Mouse (Mus musculus): ENCODE data around the gene Gng12.
"Not testable (repeated sequence)": the region's sequence is repeated elsewhere in the genome, so short reads cannot be mapped to it uniquely, and the experiment has no call there.

The Gng12 gene

GRCm38 (mm10) chr6:66988363-66988762 lies 92.2 kb downstream of the Gng12 start:
- no peak for DNase-seq (ENCODE audit: extremely low read depth, low read depth, low spot score)

GRCm38 (mm10) chr6:66989037-66989436 lies 92.8 kb downstream of the Gng12 start:
- no peak for DNase-seq (ENCODE audit: extremely low read depth, low read depth, low spot score)

GRCm38 (mm10) chr6:66989518-66989917 lies 93.3 kb downstream of the Gng12 start:
- DNase-seq (ENCODE audit: extremely low read depth, low read depth, low spot score) = no peak

- no peak for DNase-seq (ENCODE audit: extremely low read depth, low read depth, low spot score)
Observed at GRCm38 (mm10) chr6:66992232-66992631, 96.0 kb downstream of the Gng12 start.

- peak; percentile 79 for DNase-seq (ENCODE audit: extremely low read depth, low read depth, low spot score)
Observed at GRCm38 (mm10) chr6:66992786-66993185, 96.6 kb downstream of the Gng12 start.

GRCm38 (mm10) chr6:66994981-66995380 lies 98.8 kb downstream of the Gng12 start:
- no peak for DNase-seq (ENCODE audit: extremely low read depth, low read depth, low spot score)

GRCm38 (mm10) chr6:66995825-66996224 lies 99.6 kb downstream of the Gng12 start:
- DNase-seq (ENCODE audit: extremely low read depth, low read depth, low spot score) = no peak

GRCm38 (mm10) chr6:66996257-66996656 lies 100.1 kb downstream of the Gng12 start:
- DNase-seq (ENCODE audit: extremely low read depth, low read depth, low spot score) = no peak

GRCm38 (mm10) chr6:66998645-66999044 lies 102.4 kb downstream of the Gng12 start:
- peak; percentile 95 for DNase-seq (ENCODE audit: extremely low read depth, low read depth, low spot score)

GRCm38 (mm10) chr6:66999800-67000199 lies 103.6 kb downstream of the Gng12 start:
- DNase-seq (ENCODE audit: extremely low read depth, low read depth, low spot score) = no peak

GRCm38 (mm10) chr6:67009888-67010287 lies 113.7 kb downstream of the Gng12 start:
- no peak for DNase-seq (ENCODE audit: extremely low read depth, low read depth, low spot score)

- no peak for DNase-seq (ENCODE audit: extremely low read depth, low read depth, low spot score)
Observed at GRCm38 (mm10) chr6:67010370-67011216, 114.4 kb downstream of the Gng12 start.

GRCm38 (mm10) chr6:67011217-67011518 lies 115.0 kb downstream of the Gng12 start:
- no peak for DNase-seq (ENCODE audit: extremely low read depth, low read depth, low spot score)

GRCm38 (mm10) chr6:67013293-67013948 lies 117.2 kb downstream of the Gng12 start:
- no peak for DNase-seq (ENCODE audit: extremely low read depth, low read depth, low spot score)

GRCm38 (mm10) chr6:67013949-67014678 lies 117.9 kb downstream of the Gng12 start:
- DNase-seq (ENCODE audit: extremely low read depth, low read depth, low spot score) = no peak

- DNase-seq (ENCODE audit: extremely low read depth, low read depth, low spot score) = no peak
Observed at GRCm38 (mm10) chr6:67014679-67015075, 118.5 kb downstream of the Gng12 start.

- DNase-seq (ENCODE audit: extremely low read depth, low read depth, low spot score) = no peak
Observed at GRCm38 (mm10) chr6:67015739-67016519, 119.7 kb downstream of the Gng12 start.

- DNase-seq (ENCODE audit: extremely low read depth, low read depth, low spot score) = no peak
Observed at GRCm38 (mm10) chr6:67016520-67017111, 120.4 kb downstream of the Gng12 start.

- DNase-seq (ENCODE audit: extremely low read depth, low read depth, low spot score) = no peak
Observed at GRCm38 (mm10) chr6:67018365-67018764, 122.2 kb downstream of the Gng12 start.

GRCm38 (mm10) chr6:67019001-67019400 lies 122.8 kb downstream of the Gng12 start:
- DNase-seq (ENCODE audit: extremely low read depth, low read depth, low spot score) = not testable (repeated sequence)

GRCm38 (mm10) chr6:67021308-67021707 lies 125.1 kb downstream of the Gng12 start:
- DNase-seq (ENCODE audit: extremely low read depth, low read depth, low spot score) = no peak

Measured in fat pad, adult 2 months (tissue).